Mouse (Mus musculus) heart, adult 2 months (tissue): ENCODE measurements around the gene Amigo3.

Experiments
- CTCF ChIP-seq: fragments of 200-600 bp; IDR thresholded peaks from 2 replicates; pipeline ENCODE4 v1.8.1; 2022; ENCODE audit warnings: antibody characterized with exemption, mild to moderate bottlenecking, moderate library complexity
- EP300 ChIP-seq: fragments of 200-500 bp; IDR thresholded peaks from 2 replicates; pipeline ENCODE4 v1.6.1; 2011; ENCODE audit warnings: low read depth, low read length, control low read depth; ENCODE audit not compliant: insufficient read depth

DNA sequence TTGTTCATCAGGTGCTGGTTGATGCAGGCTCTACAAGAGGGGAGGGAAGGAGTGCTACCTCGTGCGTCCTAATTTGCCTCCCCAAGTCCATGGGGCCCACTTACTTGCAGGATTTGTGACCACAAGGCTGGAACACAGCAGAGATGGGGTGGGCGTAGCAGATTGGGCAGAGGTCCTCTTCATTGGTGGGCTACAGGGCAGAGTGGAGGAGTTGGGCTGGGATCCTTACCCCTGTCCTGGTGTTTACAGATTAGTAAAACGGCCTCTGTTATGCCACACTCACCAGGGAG, 1.1 kb upstream of the Amigo3 start:
- TF ChIP-seq EP300 (no peak), CTCF (no peak)
